Mouse (Mus musculus): Measurements from ENCODE around the gene Efcab10. TPM values are rescaled to one million over a fixed set of nuclear protein-coding genes. Genes with fewer than 3 reads are reported as not detected.
A peak's percentile ranks its signal among the peaks of the same experiment; 100 is the strongest.

Gene Efcab10
- polyA plus RNA-seq, 1 experiment = 0.95 TPM

DNA sequence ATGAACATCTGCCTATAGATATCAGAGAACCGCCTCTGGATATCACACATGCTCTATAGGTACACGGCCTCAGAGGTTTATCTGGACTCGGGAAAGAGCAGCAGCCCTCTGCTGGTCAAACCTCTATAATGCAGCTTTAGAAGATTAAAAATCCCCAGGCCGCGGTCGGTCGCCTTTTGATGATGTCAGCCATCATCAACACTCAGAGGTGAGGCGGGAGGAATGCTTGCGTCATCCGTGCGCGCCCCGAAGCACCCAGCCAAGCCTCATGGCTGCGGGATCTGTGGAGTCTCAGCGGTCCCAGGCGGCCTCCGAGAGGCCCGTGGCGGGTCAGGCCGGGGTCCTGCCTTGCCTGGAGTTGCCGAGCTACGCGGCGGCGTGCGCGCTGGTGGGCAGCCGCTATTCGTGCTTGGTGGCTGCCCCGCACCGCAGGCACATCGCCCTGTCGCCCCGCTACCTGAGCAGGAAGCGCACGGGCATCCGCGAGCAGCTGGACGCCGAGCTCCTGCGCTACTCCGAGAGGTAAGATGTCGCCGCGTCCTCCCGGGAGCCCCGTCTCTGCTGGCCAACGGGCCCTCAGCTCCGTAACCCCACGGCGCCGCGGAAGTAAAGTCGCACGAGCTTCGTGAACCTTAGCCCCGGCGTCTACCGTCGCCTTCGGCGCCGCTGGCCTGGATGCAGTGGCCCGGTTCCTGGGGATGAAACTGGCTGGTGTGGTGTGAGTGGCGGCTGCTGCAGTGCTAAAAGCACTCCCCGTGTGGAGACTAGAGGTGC, 34.9 kb downstream of the Efcab10 start, which contains the start of gene Twistnb:
TSS of gene Twistnb (plus strand) at position 249 of the 774 bp plus-strand sequence.
- Histone ChIP-seq H3K27ac (ENCODE audit: insufficient read depth, low read length) (peak within 1 kb of the TSS; percentile 39), H3K4me3 (replicated peaks; ENCODE audit: insufficient read depth, low read depth, low read length) (peak within 1 kb of the TSS; percentile 96), H3K4me1 (ENCODE audit: control insufficient read depth, insufficient read depth, low read length) (no peaks in the 10 kb centered on the region; the same call in 1 of the 2 replicates), H3K27me3 (ENCODE audit: control insufficient read depth, insufficient read depth, low read length) (no peaks in the 10 kb centered on the region)
- under 1% methylated on average over 66 of the region's 66 CpGs for WGBS
- TF ChIP-seq POLR2A (IDR thresholded peaks at IDR 0.05; ENCODE audit: borderline replicate concordance, insufficient read depth, low read length) (peak; percentile 71; the same call in 1 of the 2 replicates), CTCF (IDR thresholded peaks at IDR 0.05; ENCODE audit: borderline replicate concordance, insufficient read depth, low read depth, low read length) (peak; percentile 63; the same call in 1 of the 2 replicates)
- peak; percentile 97 to 98 for DNase-seq

DNA sequence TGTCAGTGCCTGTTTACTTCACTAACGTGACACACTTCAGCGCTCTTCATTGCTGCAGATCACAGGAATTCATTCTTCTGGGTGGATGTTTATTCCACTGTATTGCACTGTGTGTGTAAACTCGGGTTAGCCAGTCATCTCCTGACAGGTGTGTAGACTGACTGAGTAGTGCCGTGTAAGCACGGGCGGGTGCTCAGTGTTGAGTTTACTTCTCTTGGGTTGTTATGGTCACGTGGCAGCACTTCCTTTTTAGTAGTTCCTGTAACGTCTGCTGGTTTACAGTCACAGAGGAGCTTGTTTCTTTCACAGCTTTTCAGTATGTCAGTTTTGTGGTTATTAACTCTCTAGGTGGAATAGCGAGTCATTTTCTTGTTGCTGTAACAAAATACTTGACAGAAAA, 39.2 kb downstream of the Efcab10 start:
- TF ChIP-seq CTCF (IDR thresholded peaks at IDR 0.05; ENCODE audit: borderline replicate concordance, insufficient read depth, low read depth, low read length) (no peak), POLR2A (IDR thresholded peaks at IDR 0.05; ENCODE audit: borderline replicate concordance, insufficient read depth, low read length) (no peak)
- 90% methylated on average over 9 of the region's 9 CpGs for WGBS
- Histone ChIP-seq H3K27ac (ENCODE audit: insufficient read depth, low read length) (no peak overlapping the region), H3K4me1 (ENCODE audit: control insufficient read depth, insufficient read depth, low read length) (no peaks in the 10 kb centered on the region; the same call in 1 of the 2 replicates), H3K4me3 (replicated peaks; ENCODE audit: insufficient read depth, low read depth, low read length) (no peak overlapping the region), H3K27me3 (ENCODE audit: control insufficient read depth, insufficient read depth, low read length) (no peaks in the 10 kb centered on the region)
- no peak for DNase-seq

DNA sequence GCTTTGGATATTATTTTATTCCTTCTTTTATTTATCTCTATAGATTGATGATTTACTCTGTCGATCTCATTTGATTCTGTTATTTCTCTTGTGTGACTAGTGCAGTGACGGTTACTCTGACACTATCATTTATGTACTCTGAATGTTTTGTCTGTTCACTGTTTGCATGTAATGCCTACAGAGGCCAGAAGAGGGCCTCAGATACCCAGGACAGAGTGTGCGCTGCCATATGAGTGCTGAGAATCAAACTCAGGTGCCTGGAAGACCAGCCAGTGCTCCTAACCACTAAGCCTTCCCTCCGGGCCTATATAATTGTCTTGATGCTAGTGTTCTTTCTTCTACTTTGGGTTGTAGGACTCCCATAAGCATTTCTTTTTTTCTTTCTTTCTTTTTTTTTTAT, 40.1 kb downstream of the Efcab10 start:
- TF ChIP-seq CTCF (IDR thresholded peaks at IDR 0.05; ENCODE audit: borderline replicate concordance, insufficient read depth, low read depth, low read length) (no peak), POLR2A (IDR thresholded peaks at IDR 0.05; ENCODE audit: borderline replicate concordance, insufficient read depth, low read length) (no peak)
- Histone ChIP-seq H3K27me3 (ENCODE audit: control insufficient read depth, insufficient read depth, low read length) (no peaks in the 10 kb centered on the region), H3K4me3 (replicated peaks; ENCODE audit: insufficient read depth, low read depth, low read length) (no peak overlapping the region), H3K27ac (ENCODE audit: insufficient read depth, low read length) (no peak overlapping the region), H3K4me1 (ENCODE audit: control insufficient read depth, insufficient read depth, low read length) (no peaks in the 10 kb centered on the region; the same call in 1 of the 2 replicates)
- DNase-seq = no peak
- WGBS = 99% methylated on average over 4 of the region's 4 CpGs

Other genes starting within 250 kb of the Efcab10 start
- gene Atxn7l1, start 247.2 kb upstream of the Efcab10 start, polyA plus RNA-seq (2012; rRNA removed) = 38.7 and 40.9 TPM in 2 replicates
- gene Twistnb, start 34.8 kb downstream of the Efcab10 start, polyA plus RNA-seq (2012; rRNA removed) = 8.4 and 9.3 TPM in 2 replicates

All from cerebellum, adult 2 months (tissue).